Mouse (Mus musculus) frontal cortex, postnatal 14 days (tissue): ENCODE data around the gene Slc25a1.
"Not testable (repeated sequence)": the region's sequence is repeated elsewhere in the genome, so short reads cannot be mapped to it uniquely, and the experiment has no call there.

ENCODE experiments used
- DNase-seq, 2 experiments: peaks; one replicate each; pipeline ENCODE4 v3.0.0; 2022; ENCODE audit warnings: low spot score in 2 of 2

Gene Slc25a1

DNA sequence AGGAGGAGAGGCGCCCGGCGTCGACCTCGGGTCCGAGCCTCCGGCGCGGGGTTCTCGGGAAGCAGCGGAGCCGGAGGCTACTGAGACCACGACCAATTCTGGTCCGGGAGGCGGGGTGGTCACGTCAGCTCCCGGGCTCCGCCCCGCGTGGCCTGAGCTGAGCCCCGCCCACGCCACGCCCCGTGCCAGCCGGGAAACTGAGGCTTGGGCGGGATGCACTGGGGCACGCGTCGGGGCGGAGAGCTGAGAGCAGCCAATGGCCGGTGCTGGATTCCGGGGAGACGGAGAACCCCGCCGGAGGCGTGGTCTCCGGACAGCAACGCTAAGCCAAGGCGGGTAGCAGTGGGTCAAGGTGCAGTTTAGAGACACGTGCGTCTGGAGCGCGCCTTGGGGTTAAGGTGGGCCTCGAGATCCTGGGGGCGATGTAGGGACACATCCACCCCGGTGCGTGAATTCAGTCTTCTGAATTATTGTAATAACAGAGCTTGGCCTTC, at the start of gene Slc25a1:
Gene Slc25a1 (minus strand): TSS at position 133 of the 494 bp plus-strand sequence.
- DNase-seq, result peak; percentile 71 to 80

DNA sequence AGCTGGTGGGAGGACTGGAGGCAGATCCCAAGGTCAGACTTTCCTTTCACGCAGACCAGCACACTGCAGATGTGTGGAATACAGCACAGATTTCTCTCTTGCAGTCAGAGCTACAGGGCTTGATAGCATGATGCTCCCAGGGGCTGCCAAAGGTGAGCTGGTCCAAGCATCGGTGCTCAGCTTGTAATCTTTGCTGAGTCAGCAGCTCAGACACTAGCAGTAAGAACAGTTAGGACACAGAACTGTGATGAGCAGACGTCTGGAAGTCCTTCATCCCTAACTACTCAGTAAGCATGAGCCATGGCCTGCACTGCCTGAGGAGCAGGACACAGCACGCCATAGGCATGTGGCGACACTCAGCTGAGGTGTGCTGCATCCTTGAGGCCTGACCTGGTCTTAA, 43.8 kb upstream of the Slc25a1 start:
- DNase-seq, result no peak

DNA sequence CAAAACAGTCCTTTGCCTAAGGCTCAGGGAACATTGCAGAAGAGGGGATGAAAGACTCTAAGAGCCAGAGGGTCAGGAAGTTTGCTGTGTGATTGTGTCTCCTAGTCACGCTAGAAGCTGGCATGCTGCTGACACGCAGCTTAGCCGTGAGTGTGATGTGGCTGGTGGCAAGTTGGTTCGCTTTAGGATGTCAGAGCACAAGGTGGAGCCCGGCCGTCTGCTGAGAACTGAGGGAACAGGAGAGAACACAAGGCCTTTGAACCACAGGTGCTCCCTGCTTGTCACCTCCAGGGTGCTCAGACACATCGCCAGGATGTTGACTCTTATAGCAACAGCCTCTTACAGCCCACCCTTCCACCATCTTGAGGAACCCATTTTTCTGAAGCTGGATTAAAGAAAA, 34.1 kb upstream of the Slc25a1 start:
- DNase-seq, result no peak

DNA sequence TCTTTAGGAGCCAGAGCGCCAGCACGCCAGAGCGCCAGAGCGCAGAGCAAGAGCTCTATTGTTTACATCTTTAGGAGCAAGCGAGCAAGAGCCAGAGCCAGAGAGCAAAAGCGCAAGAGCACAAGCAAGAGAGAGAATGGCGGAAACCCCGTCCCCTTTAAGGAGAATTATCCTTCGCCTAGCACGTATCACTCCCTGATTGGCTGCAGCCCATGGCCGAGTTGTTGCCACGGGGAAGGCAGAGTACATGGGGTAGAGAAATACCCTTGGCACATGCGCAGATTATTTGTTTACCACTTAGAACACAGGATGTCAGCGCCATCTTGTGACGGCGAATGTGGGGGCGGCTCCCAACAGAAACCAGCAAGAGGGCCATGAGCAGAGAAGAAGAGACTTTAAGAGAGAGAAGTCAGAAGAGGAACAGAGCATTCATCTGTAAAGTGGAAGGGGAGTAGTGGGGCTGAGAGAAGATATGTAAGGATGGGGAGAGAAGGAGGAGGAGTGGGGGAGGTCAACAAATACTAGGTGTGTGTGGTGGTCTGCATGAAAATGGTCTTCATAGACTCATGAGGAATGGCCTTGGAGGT, 28.1 kb upstream of the Slc25a1 start:
- DNase-seq, result not testable (repeated sequence)

DNA sequence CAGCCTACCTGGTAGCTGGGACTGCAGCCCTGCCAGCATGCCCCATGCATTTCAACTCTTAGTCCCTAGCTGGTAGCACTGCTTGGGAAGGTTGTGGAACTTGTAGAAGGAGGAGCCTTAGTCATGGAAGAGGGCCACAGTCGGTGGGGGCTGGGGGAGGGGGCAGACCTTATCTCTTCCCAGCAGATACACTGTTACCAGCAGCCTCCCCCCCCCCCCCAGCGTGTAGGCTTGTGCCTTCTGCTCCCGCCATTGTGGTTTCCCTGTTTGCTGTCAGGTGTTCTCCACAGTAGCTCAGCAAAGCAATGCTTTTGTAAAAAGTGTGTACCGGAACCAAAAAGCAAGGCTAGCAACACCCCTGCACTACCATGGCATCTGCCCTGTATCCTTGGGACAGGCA, 23.6 kb upstream of the Slc25a1 start:
- no peak for DNase-seq

DNA sequence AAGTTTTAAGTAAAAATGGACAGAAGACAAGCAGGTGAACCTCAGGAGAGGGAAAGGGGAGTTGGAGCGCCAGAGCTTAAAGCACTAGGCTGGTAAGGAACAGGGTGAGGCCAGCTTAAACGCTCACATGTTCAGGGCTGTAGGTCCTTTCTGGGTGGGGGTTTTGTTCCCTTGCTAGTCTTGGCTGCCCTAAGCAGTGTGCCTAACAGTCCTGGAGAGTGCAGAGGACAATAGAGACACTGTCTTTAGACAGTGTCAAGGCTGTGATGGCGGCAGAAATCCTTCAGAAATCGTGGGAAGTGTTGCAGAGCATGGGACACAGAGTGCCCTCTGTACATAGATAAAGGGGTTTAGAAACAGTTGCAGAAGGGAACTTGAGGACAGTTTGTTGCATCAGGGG, 22.0 kb upstream of the Slc25a1 start:
- no peak for DNase-seq

DNA sequence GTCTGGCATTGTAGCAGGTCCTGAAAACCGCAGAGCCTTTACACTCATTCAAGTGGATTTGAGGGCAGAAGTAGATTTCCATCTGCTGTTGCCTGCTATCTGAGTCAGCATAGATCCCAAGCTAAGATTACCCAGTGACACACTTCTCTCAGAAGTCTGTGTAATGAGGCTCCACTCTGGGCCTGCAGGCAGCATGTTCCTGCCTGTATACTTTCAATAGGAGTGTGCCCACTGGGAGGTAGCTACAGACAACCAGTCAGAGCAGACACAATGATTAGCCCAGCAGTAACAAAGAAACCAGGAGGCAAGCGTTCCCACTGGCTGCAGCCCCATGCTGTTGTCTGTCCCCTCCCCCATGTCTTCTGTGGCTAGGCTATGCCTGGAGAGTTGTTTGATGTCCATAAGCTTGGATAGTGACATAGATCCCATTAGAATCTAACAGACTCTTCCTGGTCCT, 21.4 kb upstream of the Slc25a1 start:
- no peak for DNase-seq

DNA sequence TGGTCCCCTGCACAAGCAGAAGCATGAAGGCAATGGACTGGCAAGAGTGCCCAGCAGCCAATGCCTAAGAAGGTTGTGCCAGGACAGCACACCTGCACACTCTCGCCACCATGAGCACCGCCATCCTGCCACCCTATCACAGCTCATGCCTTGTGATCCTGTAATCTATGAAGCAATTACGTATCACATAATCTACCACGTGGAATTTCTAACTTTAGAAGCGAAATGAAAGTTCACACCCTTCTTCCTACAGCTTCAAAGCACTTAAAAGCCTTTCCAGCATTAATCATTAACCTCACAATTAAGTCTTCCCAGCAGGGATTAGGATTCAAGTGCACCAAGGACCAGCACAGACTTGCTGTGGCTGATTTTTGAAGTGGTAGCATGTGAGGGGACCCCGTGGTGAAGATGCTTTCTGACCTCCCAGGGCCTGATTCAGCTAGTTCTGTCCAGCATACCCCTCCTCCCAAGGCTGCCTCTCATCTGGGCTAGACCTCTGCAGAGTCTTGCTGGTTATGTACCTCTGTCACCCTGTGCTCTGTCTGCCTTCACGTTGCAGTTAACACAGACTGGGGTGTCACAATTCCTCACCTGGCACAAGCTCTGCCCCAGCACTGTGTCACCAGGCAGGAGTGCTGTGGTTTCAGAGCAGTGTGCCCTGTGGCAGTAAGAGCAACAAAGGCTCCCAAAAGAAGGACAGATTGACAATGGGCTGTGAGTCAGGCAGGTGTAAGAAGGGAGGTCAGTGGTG, 17.2 kb upstream of the Slc25a1 start:
- no peak for DNase-seq

DNA sequence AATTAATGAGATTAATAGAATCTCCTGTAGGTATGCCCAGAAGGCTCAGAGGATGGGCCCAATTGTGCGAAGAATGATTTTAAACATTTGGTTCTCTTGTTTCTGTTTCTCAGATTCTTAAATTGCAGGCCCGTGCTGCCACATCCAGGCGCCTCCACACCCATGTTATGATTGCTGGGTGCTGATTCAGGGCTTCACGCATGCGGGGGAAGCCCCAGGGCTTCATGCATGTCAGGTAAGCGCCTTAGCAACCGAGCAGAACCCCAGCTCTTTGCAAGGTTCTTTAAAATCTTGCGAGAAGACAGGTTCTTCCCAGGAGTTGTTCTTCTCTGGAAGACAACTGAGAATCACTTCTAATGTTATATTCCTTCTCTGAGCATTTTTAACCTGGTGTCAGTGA, 15.4 kb upstream of the Slc25a1 start:
- no peak for DNase-seq

DNA sequence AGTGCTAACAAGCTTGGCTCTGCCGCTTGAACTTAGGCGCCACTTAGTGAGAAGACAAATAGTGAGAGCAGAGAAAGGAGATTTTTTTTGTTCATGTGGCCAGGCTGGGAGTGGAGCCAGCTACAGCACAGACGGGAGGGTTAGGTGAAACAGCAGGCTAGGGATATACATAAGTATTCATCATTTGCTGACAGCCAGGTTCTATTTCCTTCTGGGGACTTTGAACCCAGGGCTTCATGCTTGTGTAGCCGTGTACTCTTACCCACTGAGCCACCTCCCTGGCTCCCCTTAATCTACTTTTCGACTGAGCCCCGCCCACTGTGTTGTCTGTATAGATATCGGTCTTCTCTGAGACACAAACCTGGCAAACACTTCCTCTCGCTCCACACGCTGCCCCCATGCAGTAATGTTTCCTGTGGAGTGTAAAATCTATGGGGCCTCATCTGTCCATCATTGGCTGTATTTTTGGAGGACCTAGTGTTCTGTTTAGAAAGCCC, 11.3 kb upstream of the Slc25a1 start:
- no peak for DNase-seq

DNA sequence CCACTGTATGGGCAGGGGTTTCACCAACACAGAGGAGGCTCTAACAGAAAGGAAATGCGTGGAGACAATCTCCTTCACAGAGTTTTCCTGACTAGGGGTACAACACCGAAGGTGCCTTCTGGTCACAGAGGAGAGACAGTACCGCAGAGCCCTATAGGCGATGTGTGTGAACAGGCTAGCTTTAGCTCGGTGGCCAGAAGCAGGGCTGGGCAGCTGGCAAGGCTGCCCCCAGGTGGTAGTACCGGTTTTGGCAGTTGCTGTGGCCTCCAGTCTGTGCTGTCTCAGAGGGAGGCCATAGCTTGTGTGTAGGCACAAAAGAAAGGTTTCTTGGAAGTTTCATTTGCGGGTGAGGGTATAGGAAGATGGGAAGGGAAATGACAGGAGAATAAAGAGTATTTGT, 10.8 kb upstream of the Slc25a1 start:
- no peak for DNase-seq

DNA sequence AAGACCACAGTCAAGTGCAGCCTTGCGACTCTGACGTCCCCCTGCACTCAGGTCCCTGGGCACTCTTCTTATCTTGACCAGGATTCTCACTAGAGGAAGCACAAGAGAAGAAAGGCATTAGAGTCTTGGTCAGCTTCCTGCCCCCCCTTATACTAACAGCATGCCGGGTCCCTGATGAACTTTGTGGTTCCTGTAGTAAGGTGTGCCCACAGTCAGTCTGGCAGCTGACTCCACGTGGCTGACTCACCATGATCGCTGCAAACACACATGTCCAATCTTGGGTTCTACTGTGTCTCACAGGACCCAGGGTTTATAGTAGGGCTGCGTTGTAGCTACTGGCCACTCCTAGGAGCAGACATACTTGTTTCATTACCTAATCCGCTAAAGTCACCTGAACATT, 10.2 kb upstream of the Slc25a1 start:
- no peak for DNase-seq

DNA sequence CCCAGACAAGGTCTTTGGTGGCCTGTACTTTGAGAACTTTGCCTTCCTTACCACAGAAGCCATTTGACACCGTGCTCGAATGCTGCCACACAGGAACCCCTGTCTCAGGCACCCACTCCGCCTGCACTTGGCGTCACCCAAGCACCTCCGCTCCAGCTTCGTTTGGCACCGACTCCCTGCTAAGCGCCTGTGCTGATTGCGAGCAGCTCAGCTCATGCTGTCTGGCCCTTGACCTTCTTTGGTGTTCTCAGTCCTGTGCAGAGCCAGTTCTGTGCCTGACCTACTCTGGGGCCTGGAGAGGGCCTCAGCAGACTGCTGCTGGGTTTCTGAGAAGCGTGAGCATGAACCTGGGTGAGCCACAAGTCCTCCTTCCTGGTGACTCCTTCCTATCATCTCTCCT, 8.8 kb upstream of the Slc25a1 start:
- no peak for DNase-seq

DNA sequence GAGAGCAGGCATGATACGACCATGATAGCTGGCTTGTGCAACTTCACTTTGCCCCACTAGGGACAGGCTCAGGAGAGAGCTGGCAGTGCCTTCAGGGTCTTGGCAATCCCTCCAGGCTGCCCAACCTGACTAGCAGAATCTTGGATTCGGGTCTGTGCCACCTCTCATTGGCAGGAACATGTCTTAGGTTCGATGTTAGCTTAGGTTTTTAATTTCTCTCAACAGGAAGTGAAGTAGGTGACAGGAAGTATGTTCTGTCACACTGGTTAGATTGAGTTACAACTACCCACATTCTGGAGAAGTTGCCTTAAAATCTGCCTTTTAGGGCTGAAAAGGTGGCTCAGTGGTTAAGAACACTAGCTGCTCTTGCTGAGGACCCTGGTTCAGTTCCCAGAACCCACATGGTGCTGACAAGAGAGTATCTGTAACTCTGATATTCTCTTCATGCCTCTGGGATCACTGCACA, 6.5 kb upstream of the Slc25a1 start:
- no peak for DNase-seq

DNA sequence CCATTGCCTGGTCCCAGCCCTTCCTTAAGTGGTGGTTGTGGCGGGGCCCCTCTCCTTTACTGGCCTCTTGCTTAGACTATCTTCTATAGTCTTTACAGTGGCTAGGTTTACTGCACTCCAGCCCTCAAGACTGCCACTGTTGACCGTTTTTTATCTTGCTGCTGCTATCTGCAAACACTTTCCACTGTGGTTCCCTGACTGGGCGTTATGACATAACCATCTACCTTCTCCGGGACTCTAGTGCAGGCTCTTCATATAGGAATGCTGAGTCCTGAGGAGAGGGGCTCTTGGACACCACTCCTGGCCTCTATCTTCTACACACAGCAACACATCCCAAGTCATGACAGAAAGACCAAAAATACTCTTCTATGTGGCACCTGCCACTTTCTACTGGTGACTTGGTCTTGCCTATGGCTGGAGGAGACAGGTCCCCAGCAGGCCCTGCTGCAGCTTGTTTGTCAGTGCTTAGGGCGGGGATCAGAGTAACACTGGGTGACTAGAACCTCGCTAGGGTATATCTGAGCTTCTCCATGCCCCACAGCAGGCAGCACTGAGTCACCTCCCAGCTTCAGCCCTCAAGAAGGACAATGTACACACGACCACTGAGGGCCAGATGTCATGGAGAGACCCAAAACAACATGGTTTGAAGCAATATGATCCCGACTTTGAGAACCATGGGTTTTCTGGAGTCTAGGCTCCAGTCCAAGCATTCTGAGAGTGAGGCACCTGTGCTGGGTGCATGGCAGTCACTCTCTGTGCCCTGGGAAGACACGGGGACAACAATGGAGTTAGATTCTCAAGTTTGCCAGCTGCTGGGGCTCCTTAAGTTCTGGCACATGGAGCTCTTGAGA, 5.8 kb upstream of the Slc25a1 start:
- no peak for DNase-seq

DNA sequence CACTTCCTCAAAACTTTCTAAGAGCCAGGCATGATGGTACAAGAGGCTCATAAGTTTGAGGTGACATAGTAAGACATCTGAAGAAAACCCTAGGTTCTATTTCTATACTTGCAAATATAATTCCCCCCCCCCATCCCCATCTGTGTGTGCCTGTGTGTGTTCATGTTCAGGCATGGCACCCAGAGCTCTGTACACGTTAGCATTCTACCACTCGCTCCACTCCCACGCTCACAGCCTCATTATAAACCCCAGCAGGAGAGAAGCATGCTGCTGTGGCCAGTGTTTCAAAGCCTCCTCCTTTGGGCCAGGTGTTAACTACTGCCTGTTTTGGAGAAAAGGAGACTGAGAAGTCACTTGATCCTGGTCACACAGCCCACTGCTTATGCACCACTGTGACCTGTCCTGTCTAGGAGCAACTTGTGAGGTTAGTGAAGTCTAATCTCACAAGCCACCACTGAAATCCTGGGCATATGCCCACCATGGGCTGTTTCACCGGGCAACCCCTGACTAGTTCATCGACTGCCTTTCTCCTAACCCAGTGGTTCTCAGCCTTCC, 4.0 kb upstream of the Slc25a1 start:
- DNase-seq, result no peak

DNA sequence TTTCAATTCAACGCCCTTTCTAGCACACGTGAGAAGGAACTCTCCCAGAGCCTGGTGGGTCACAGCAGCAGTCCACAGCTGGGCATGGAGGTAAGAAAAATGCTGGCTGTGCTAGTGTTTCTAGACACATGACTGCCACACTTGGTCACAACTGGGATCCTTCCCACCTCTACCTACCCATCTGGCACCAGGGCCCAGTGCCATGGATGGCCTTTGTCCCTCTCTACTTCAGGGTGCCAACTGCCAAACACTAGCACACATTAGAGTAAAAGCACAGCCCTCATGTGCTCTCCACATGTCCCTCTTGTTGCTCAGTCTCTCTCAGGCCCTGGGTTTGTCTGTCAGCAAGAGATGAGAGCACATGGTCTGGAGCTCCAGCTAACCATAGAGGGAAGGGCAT, 1.6 kb upstream of the Slc25a1 start:
- no peak for DNase-seq

DNA sequence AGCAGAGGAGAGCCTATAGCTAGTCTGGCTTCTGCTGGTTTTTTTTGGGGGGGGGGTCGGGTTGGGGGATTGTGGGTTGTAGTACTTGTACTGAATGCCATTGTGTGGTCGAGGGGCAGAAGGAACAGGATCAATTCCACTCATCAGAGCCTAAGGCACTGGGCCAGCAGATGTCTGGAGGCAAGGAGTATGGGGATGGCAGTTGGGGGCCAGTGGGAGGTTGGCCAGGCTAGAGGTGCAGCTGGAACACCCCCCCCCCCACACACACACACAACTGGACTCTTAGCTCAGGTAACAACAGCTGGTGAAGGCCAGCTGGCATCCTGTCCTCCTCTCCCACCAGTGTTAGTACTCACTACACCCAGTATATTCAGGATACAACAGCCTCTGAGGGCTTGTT, 1.2 kb upstream of the Slc25a1 start:
- no peak for DNase-seq

DNA sequence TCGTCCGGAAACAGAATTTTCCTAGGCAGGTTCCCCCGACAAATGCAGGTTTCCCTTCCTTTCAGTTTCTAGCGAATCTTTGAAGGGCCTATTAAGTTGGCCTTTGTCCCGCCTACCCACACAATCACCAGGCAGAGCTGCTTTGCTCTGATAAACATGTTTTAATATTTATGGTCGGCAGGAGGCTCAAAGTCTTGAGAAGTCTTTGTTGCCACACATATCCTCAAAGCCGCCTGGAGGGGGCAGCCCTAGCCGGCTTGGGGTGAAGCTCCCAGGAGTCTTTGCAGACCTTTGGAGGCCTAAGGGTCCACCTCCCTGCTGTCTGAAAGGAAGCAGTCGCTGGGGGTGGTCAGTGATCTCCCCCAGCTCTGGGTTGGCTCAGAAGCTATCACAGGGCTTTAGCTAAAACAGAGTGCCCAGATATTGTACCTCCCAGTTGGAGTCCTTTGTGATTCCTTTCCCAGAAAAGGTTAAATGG, 647 bp upstream of the Slc25a1 start:
- peak; percentile 57 to 67 for DNase-seq

DNA sequence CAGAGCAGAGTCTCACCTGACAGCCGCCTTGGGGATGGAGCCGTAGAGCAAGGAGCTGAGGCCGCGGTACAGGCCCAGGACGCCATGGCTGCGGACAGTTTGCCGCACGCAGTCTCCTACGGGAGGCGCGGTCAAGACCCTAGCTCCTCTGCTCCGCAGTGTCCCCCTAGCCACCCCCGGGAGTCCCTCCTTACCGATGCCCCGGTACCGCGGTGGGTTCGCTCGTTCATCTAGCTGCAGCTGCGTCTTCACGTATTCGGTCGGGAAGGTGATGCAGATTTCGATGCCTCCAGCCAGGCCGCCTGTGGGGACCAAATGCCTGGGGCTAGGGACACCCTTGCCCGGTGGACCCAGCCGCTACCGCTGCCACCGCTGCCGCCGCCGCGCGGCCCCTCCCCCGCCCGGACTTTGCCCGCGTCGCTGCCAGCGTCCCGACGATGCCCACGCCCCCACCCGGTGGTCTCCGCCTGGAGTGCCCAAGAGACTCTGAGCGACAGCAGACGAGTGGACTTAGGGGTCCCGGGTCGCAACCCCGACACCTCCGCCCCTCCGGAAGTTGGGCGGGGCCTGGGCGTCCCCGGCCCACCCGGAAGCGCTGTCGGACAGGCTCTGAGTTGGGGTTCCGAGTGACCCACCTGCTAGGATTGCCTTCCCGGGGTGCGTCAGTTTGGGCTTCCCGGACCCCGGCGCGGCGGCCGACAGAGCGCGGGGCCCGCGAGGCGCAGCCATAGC, 502 bp downstream of the Slc25a1 start:
- DNase-seq, result peak in 1 of 2 experiments; percentile 45

DNA sequence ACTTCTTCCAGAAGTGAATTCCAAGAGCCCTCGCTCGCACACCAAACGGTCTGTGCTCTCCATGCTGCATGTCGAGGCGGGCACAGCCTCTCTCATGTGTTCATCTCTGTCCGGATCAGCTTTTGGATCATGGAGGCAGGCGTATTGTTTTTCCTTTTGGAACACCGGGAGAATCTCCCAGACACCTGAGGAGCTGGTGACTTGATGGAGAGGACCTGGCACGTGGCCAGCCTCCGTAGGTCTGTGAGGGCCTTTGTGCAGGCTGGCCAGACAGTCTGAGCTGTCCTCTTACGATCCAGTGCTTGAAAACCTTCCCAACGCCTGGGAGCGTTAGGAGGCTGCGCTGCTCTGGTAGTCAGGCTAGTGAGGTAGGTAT, 5.9 kb downstream of the Slc25a1 start:
- DNase-seq, result no peak
